25 mouse cellular contexts compared by ENCODE assay signal in genomic region chr1:33495586-33495985, GRCm38 (mm10).
DNase-seq lines count a peak whose midpoint lies in the region; ATAC-seq and TF ChIP-seq lines count a peak whose summit lies in the region.
"Had no signal": no experiment of that assay in that cellular context is flagged by ENCODE, and none has a peak within 500 bp of the region (broad histone marks: within the 10 kb centered on the region; RNA-seq: fewer than 3 reads in every experiment).

No protein-coding gene starts in this region.

- no peaks in the 10 kb centered on the region for H3K27me3 ChIP-seq in hindbrain, embryonic 10.5 days (ENCODE audit: insufficient read depth, poor library complexity, severe bottlenecking)
- H3K27me3 ChIP-seq in hindbrain, embryonic 12.5 days = no peaks in the 10 kb centered on the region
- no peaks in the 10 kb centered on the region for H3K27me3 ChIP-seq in forebrain, postnatal 0 days (ENCODE audit: insufficient read depth, low read length)
- no peaks in the 10 kb centered on the region for H3K27me3 ChIP-seq in hindbrain, postnatal 0 days (ENCODE audit: insufficient read depth, low read length)
- H3K27me3 ChIP-seq in midbrain, embryonic 15.5 days (replicated peaks) = no peaks in the 10 kb centered on the region
- H3K27me3 ChIP-seq: liver, embryonic 12.5 days; neural tube, embryonic 12.5 days had no signal

- no peak for ATAC-seq in hindbrain, embryonic 12.5 days (ENCODE audit: low FRiP score)
- no peak for ATAC-seq in forebrain, postnatal 0 days
- no peak for ATAC-seq in hindbrain, postnatal 0 days
- peak; percentile 22; the same call in 1 of the 2 replicates for ATAC-seq in midbrain, embryonic 15.5 days (replicated peaks)
- ATAC-seq: intestine, postnatal 0 days; liver, embryonic 12.5 days; lung, postnatal 0 days had no signal

- TF ChIP-seq CTCF in forebrain, postnatal 0 days (IDR thresholded peaks at IDR 0.05; ENCODE audit: low read depth) = no peak
- no peak for TF ChIP-seq CTCF in hindbrain, postnatal 0 days (IDR thresholded peaks at IDR 0.05; ENCODE audit: low read depth)

- peak overlapping the region; percentile 40; the same call in 1 of the 2 replicates for H3K27ac ChIP-seq in hindbrain, embryonic 10.5 days
- H3K27ac ChIP-seq in hindbrain, embryonic 12.5 days = no peak overlapping the region; the same call in 1 of the 2 replicates
- 0 out of 2 replicates have a peak overlapping the region, but pooled peaks have one; percentile 17 for H3K27ac ChIP-seq in forebrain, postnatal 0 days (ENCODE audit: low read depth, low read length)
- 0 out of 2 replicates have a peak overlapping the region, but pooled peaks have one; percentile 11 for H3K27ac ChIP-seq in hindbrain, postnatal 0 days
- peak overlapping the region; percentile 67; the same call in 1 of the 2 replicates for H3K27ac ChIP-seq in midbrain, embryonic 15.5 days
- H3K27ac ChIP-seq: liver, embryonic 12.5 days; macrophage; neural tube, embryonic 12.5 days had no signal

- no peak overlapping the region for H3K9ac ChIP-seq in hindbrain, embryonic 12.5 days
- no peak overlapping the region for H3K9ac ChIP-seq in forebrain, postnatal 0 days
- H3K9ac ChIP-seq in hindbrain, postnatal 0 days (replicated peaks; ENCODE audit: low read length) = no peak overlapping the region
- H3K9ac ChIP-seq in midbrain, embryonic 15.5 days = no peak overlapping the region
- H3K9ac ChIP-seq: liver, embryonic 12.5 days; neural tube, embryonic 12.5 days had no signal

- H3K36me3 ChIP-seq in hindbrain, embryonic 10.5 days = no peaks in the 10 kb centered on the region
- H3K36me3 ChIP-seq in hindbrain, embryonic 12.5 days = no peaks in the 10 kb centered on the region
- no peaks in the 10 kb centered on the region for H3K36me3 ChIP-seq in forebrain, postnatal 0 days (ENCODE audit: insufficient read depth)
- H3K36me3 ChIP-seq in hindbrain, postnatal 0 days (ENCODE audit: insufficient read depth, low read length) = no peaks in the 10 kb centered on the region
- H3K36me3 ChIP-seq in midbrain, embryonic 15.5 days (replicated peaks) = no peaks in the 10 kb centered on the region
- H3K36me3 ChIP-seq: neural tube, embryonic 12.5 days had no signal

- 85% methylated on average over 3 of the region's 3 CpGs for WGBS in hindbrain, embryonic 10.5 days
- WGBS in hindbrain, embryonic 12.5 days = 66% methylated on average over 3 of the region's 3 CpGs
- 15% methylated on average over 3 of the region's 3 CpGs for WGBS in forebrain, postnatal 0 days
- 31% methylated on average over 3 of the region's 3 CpGs for WGBS in hindbrain, postnatal 0 days
- WGBS in midbrain, embryonic 15.5 days = 27% methylated on average over 3 of the region's 3 CpGs

- peaks cover 12% of the 10 kb centered on the region for H3K4me1 ChIP-seq in hindbrain, embryonic 10.5 days (replicated peaks)
- H3K4me1 ChIP-seq in hindbrain, embryonic 12.5 days = no peaks in the 10 kb centered on the region
- H3K4me1 ChIP-seq in forebrain, postnatal 0 days (ENCODE audit: insufficient read depth) = peaks cover 6% of the 10 kb centered on the region; the same call in 1 of the 2 replicates
- peaks cover 3% of the 10 kb centered on the region; the same call in 1 of the 2 replicates for H3K4me1 ChIP-seq in hindbrain, postnatal 0 days (ENCODE audit: insufficient read depth, low read length)
- peaks cover 17% of the 10 kb centered on the region; the same call in 1 of the 2 replicates for H3K4me1 ChIP-seq in midbrain, embryonic 15.5 days
- H3K4me1 ChIP-seq: neural tube, embryonic 12.5 days had no signal

- no peak overlapping the region for H3K4me2 ChIP-seq in hindbrain, embryonic 12.5 days (replicated peaks)
- no peak overlapping the region for H3K4me2 ChIP-seq in forebrain, postnatal 0 days (ENCODE audit: low read depth)
- no peak overlapping the region for H3K4me2 ChIP-seq in hindbrain, postnatal 0 days (ENCODE audit: low read depth, low read length)
- no peak overlapping the region for H3K4me2 ChIP-seq in midbrain, embryonic 15.5 days
- H3K4me2 ChIP-seq: liver, embryonic 12.5 days; neural tube, embryonic 12.5 days had no signal

- H3K4me3 ChIP-seq in hindbrain, embryonic 10.5 days = no peak overlapping the region
- no peak overlapping the region for H3K4me3 ChIP-seq in hindbrain, embryonic 12.5 days
- no peak overlapping the region for H3K4me3 ChIP-seq in forebrain, postnatal 0 days (ENCODE audit: low read depth, low read length)
- no peak overlapping the region for H3K4me3 ChIP-seq in hindbrain, postnatal 0 days (ENCODE audit: low read length)
- H3K4me3 ChIP-seq in midbrain, embryonic 15.5 days = no peak overlapping the region
- H3K4me3 ChIP-seq: liver, embryonic 12.5 days; neural tube, embryonic 12.5 days had no signal

- no peaks in the 10 kb centered on the region for H3K9me3 ChIP-seq in hindbrain, embryonic 10.5 days
- H3K9me3 ChIP-seq in hindbrain, embryonic 12.5 days (replicated peaks) = no peaks in the 10 kb centered on the region
- no peaks in the 10 kb centered on the region for H3K9me3 ChIP-seq in forebrain, postnatal 0 days (ENCODE audit: low read length)
- H3K9me3 ChIP-seq in hindbrain, postnatal 0 days (ENCODE audit: low read length) = no peaks in the 10 kb centered on the region
- H3K9me3 ChIP-seq in midbrain, embryonic 15.5 days = no peaks in the 10 kb centered on the region
- H3K9me3 ChIP-seq: liver, embryonic 12.5 days; neural tube, embryonic 12.5 days had no signal

- no peak for DNase-seq in hindbrain, embryonic 10.5 days (ENCODE audit: low spot score)
- no peak for DNase-seq in forebrain, postnatal 0 days
- DNase-seq in hindbrain, postnatal 0 days (ENCODE audit: low spot score) = no peak
- DNase-seq in heart, adult 11 months = no peak
- DNase-seq in frontal cortex, postnatal 14 days (ENCODE audit: low spot score in 2 of 2) = no peak
- DNase-seq: adrenal gland, postnatal 25 days; B cell, adult 2 months; cerebellum, adult 18-20 months; cerebellum, postnatal 10 days; kidney, adult 9 months; kidney, postnatal 10 days; layer of hippocampus, postnatal 36 days; left cerebral cortex, postnatal 4 days; lung, adult 18-20 months; right cerebral cortex, adult 18-20 months; spleen, adult 18-20 months; thymus, adult 18-20 months; thymus, postnatal 36 days had no signal
